ENCODE assay signal across 9 mouse cellular contexts in genomic region chr1:28214243-28215038, GRCm38 (mm10).
A peak's percentile ranks its signal among the peaks of the same experiment; 100 is the strongest.
DNase-seq lines count a peak whose midpoint lies in the region; ATAC-seq lines count a peak whose summit lies in the region.
"Had no signal": no experiment of that assay in that cellular context is flagged by ENCODE, and none has a peak within 500 bp of the region (broad histone marks: within the 10 kb centered on the region; RNA-seq: fewer than 3 reads in every experiment).

No protein-coding gene starts in this region.

- no peak overlapping the region for H3K9ac ChIP-seq in embryonic facial prominence, embryonic 14.5 days (ENCODE audit: low read depth, low read length)

- no peak for ATAC-seq in embryonic facial prominence, embryonic 14.5 days (ENCODE audit: low read depth)

- no peaks in the 10 kb centered on the region for H3K36me3 ChIP-seq in embryonic facial prominence, embryonic 14.5 days (ENCODE audit: control insufficient read depth, insufficient read depth, low read length)

- WGBS in embryonic facial prominence, embryonic 14.5 days, result 34% methylated on average over 2 of the region's 2 CpGs

- H3K27ac ChIP-seq in embryonic facial prominence, embryonic 14.5 days (replicated peaks; ENCODE audit: low read depth, low read length), result no peak overlapping the region
- H3K27ac ChIP-seq: macrophage had no signal

- peak; percentile 9 for DNase-seq in kidney, postnatal 14 days
- no peak for DNase-seq in kidney, postnatal 25 days
- DNase-seq in embryonic facial prominence, embryonic 14.5 days (ENCODE audit: low spot score), result peak; percentile 4
- DNase-seq in layer of hippocampus, postnatal 36 days, result peak; percentile 54 to 73
- peak; percentile 5 for DNase-seq in right cerebral cortex, postnatal 14 days
- DNase-seq in adrenal gland, postnatal 4 days (ENCODE audit: low spot score in 2 of 2), result no peak
- no peak for DNase-seq in gastrocnemius, postnatal 14 days
- no peak for DNase-seq in thymus, postnatal 14 days

- intact Hi-C loops in gastrocnemius, postnatal 14 days (cut with DNase I; ENCODE audit: low total_unique reads), result no loop called here

- H3K4me2 ChIP-seq in embryonic facial prominence, embryonic 14.5 days (ENCODE audit: low read depth, low read length), result no peak overlapping the region

- no peak overlapping the region for H3K4me3 ChIP-seq in embryonic facial prominence, embryonic 14.5 days (ENCODE audit: low read depth, low read length)

- H3K9me3 ChIP-seq in embryonic facial prominence, embryonic 14.5 days (ENCODE audit: control insufficient read depth, low read length), result no peaks in the 10 kb centered on the region

- H3K27me3 ChIP-seq in embryonic facial prominence, embryonic 14.5 days (replicated peaks; ENCODE audit: control insufficient read depth, insufficient read depth, low read length), result no peaks in the 10 kb centered on the region

- H3K4me1 ChIP-seq in embryonic facial prominence, embryonic 14.5 days (ENCODE audit: control insufficient read depth, insufficient read depth, low read length), result no peaks in the 10 kb centered on the region

Comparison
In these comparisons a context has a peak if more than half of its experiments do, and no peak if none do; other contexts are left out.
1. DNase-seq: peak in kidney, postnatal 14 days (single experiment), embryonic facial prominence, embryonic 14.5 days (single experiment), layer of hippocampus, postnatal 36 days (2 of 2) and right cerebral cortex, postnatal 14 days (single experiment); none in kidney, postnatal 25 days (0 of 2), adrenal gland, postnatal 4 days (0 of 2), gastrocnemius, postnatal 14 days (single experiment) and thymus, postnatal 14 days (single experiment).